Mouse (Mus musculus) G1E (cell line): ENCODE results near the gene Gckr. TPM values are rescaled to one million over a fixed set of nuclear protein-coding genes. Genes with fewer than 3 reads are reported as not detected.

Experiments
- ATAC-seq: 2 replicates; pipeline ENCODE4 v1.8.0; 2016; ENCODE audit warnings: mild to moderate bottlenecking; ENCODE audit not compliant: insufficient number of reproducible peaks, poor library complexity, low FRiP score, severe bottlenecking; ENCODE audit errors: extremely low read depth
- DNase-seq: peaks from one replicate; pipeline ENCODE4 v3.0.0; 2012; ENCODE audit warnings: low spot score
- H3K27me3 ChIP-seq: 2 replicates; pipeline ENCODE4 v1.6.1; 2012; ENCODE audit warnings: mild to moderate bottlenecking, low read length, inconsistent platforms; ENCODE audit not compliant: insufficient read depth
- H3K36me3 ChIP-seq: replicated peaks from 2 replicates; pipeline ENCODE3; 2012; ENCODE audit warnings: mild to moderate bottlenecking, inconsistent platforms
- H3K4me1 ChIP-seq: 2 replicates; pipeline ENCODE4 v1.6.1; 2012; ENCODE audit warnings: low read depth, low read length, inconsistent platforms, mixed read lengths; ENCODE audit not compliant: insufficient read depth
- H3K4me3 ChIP-seq: 2 replicates; pipeline ENCODE4 v1.5.1; 2012; ENCODE audit warnings: low read depth, mild to moderate bottlenecking, inconsistent platforms, low read length, moderate library complexity, mixed read lengths
- H3K9me3 ChIP-seq: replicated peaks from 2 replicates; pipeline ENCODE4 v1.6.1; 2012; ENCODE audit warnings: inconsistent platforms
- CTCF ChIP-seq: IDR thresholded peaks from 2 replicates; pipeline ENCODE4 v1.5.1; 2012; ENCODE audit warnings: low read depth, low read length, inconsistent platforms, mixed read lengths
- GATA1 ChIP-seq: IDR thresholded peaks from 2 replicates; pipeline ENCODE4 v1.6.1; 2012; ENCODE audit warnings: borderline replicate concordance, low read length, inconsistent platforms, mixed read lengths
- GATA2 ChIP-seq: IDR thresholded peaks from 2 replicates; pipeline ENCODE4 v1.6.1; 2012; ENCODE audit warnings: low read depth, low read length, inconsistent platforms, borderline replicate concordance
- POLR2AphosphoS5 ChIP-seq: IDR thresholded peaks from 2 replicates; pipeline ENCODE4 v1.6.1; 2012; ENCODE audit warnings: low read depth, low read length, inconsistent platforms; ENCODE audit not compliant: insufficient replicate concordance
- TAL1 ChIP-seq: conservative IDR thresholded peaks from 2 replicates; pipeline ENCODE4 v1.6.1; 2012; ENCODE audit warnings: low read depth, low read length, inconsistent platforms, mixed read lengths
- polyA plus RNA-seq: library from polyadenylated mRNA; stranded (reverse); fragments of >175 nt; gene quantifications from 2 replicates; pipeline ENCODE4 v1.2.3, GENCODE M21; 2012
- total RNA-seq, 2 experiments: library from RNA; stranded (forward) in 1 of 2; stranded (reverse) in 1 of 2; fragments of 200-1000 nt in 1 of 2; fragments of >200 nt in 1 of 2; fragmentation: Nextera tagmentation in 1 of 2; gene quantifications; 2 replicates each; pipeline ENCODE4 v1.2.3; 2014 to 2017

Gene Gckr
- total and polyA plus RNA-seq, 3 experiments = 0.05 to 0.23 TPM; not detected in 1

- no peak overlapping the region for H3K4me3 ChIP-seq
- ATAC-seq (no peak), DNase-seq (no peak)
- peaks cover 90% of the 10 kb centered on the region for H3K36me3 ChIP-seq
- no peaks in the 10 kb centered on the region for H3K4me1 ChIP-seq
- H3K9me3 ChIP-seq = no peaks in the 10 kb centered on the region
- TF ChIP-seq GATA1 (no peak), GATA2 (no peak), TAL1 (no peak), POLR2AphosphoS5 (no peak), CTCF (no peak)
- H3K27me3 ChIP-seq = no peaks in the 10 kb centered on the region
These were observed 29.6 kb upstream of the Gckr start for GRCm38 (mm10) chr5:31267686-31268085.

- TF ChIP-seq GATA1 (no peak), GATA2 (no peak), POLR2AphosphoS5 (no peak), CTCF (no peak), TAL1 (no peak)
- no peak overlapping the region for H3K4me3 ChIP-seq
- DNase-seq (no peak), ATAC-seq (no peak)
- no peaks in the 10 kb centered on the region for H3K9me3 ChIP-seq
- no peaks in the 10 kb centered on the region for H3K27me3 ChIP-seq
- peaks cover 75% of the 10 kb centered on the region for H3K36me3 ChIP-seq
- no peaks in the 10 kb centered on the region for H3K4me1 ChIP-seq
These were observed 24.2 kb upstream of the Gckr start for GRCm38 (mm10) chr5:31273018-31273417.

- ATAC-seq (no peak), DNase-seq (no peak)
- Histone ChIP-seq H3K9me3 (no peaks in the 10 kb centered on the region), H3K36me3 (peaks cover 80% of the 10 kb centered on the region), H3K4me3 (no peak overlapping the region), H3K4me1 (no peaks in the 10 kb centered on the region), H3K27me3 (no peaks in the 10 kb centered on the region)
- TF ChIP-seq GATA2 (no peak), POLR2AphosphoS5 (no peak), CTCF (no peak), TAL1 (no peak), GATA1 (no peak)
These were observed 17.8 kb upstream of the Gckr start for GRCm38 (mm10) chr5:31279245-31279988.

GRCm38 (mm10) chr5:31288225-31288624 is 9.0 kb upstream of the Gckr start:
- ATAC-seq = no peak
- Histone ChIP-seq H3K36me3 (peaks cover 39% of the 10 kb centered on the region), H3K27me3 (no peaks in the 10 kb centered on the region), H3K4me3 (no peak overlapping the region), H3K9me3 (no peaks in the 10 kb centered on the region), H3K4me1 (peaks cover 23% of the 10 kb centered on the region)
- no peak for TF ChIP-seq TAL1
- TF ChIP-seq GATA1 = no peak
- TF ChIP-seq GATA2 = no peak
- TF ChIP-seq POLR2AphosphoS5 = no peak
- TF ChIP-seq CTCF = no peak
- DNase-seq = no peak

- TF ChIP-seq TAL1 = no peak
- TF ChIP-seq POLR2AphosphoS5 = no peak
- TF ChIP-seq GATA1 = no peak
- no peak for TF ChIP-seq GATA2
- no peak for TF ChIP-seq CTCF
- no peak for ATAC-seq
- no peak for DNase-seq
- Histone ChIP-seq H3K9me3 (no peaks in the 10 kb centered on the region), H3K27me3 (no peaks in the 10 kb centered on the region), H3K4me3 (no peak overlapping the region), H3K36me3 (peaks cover 35% of the 10 kb centered on the region), H3K4me1 (peaks cover 23% of the 10 kb centered on the region)
These were observed 8.6 kb upstream of the Gckr start for GRCm38 (mm10) chr5:31288655-31289054.

GRCm38 (mm10) chr5:31289626-31290230 is 7.5 kb upstream of the Gckr start:
- H3K27me3 ChIP-seq = peaks cover 3% of the 10 kb centered on the region; the same call in 1 of the 2 replicates
- H3K4me3 ChIP-seq = no peak overlapping the region; the same call in 1 of the 2 replicates
- peaks cover 23% of the 10 kb centered on the region for H3K4me1 ChIP-seq
- peaks cover 25% of the 10 kb centered on the region for H3K36me3 ChIP-seq
- DNase-seq (no peak), ATAC-seq (no peak)
- no peaks in the 10 kb centered on the region for H3K9me3 ChIP-seq
- TF ChIP-seq TAL1 (no peak), GATA1 (no peak), POLR2AphosphoS5 (no peak), CTCF (no peak), GATA2 (no peak)
